Mouse (Mus musculus) embryo, embryonic 10 days (tissue): ENCODE results near the gene Zbtb17.

Experiments used
- DNase-seq: peaks from one replicate; pipeline ENCODE4 v3.0.0-alpha.2; 2015; ENCODE audit warnings: low spot score

Zbtb17 gene

GRCm38 (mm10) chr4:141444451-141445327, at the start of gene Zbtb17:
TSS of gene Zbtb17 (plus strand) at chr4:141444654.
- DNase-seq: peak; percentile 96

- peak; percentile 46 for DNase-seq
Observed at GRCm38 (mm10) chr4:141394751-141395150, 49.7 kb upstream of the Zbtb17 start.

DNA sequence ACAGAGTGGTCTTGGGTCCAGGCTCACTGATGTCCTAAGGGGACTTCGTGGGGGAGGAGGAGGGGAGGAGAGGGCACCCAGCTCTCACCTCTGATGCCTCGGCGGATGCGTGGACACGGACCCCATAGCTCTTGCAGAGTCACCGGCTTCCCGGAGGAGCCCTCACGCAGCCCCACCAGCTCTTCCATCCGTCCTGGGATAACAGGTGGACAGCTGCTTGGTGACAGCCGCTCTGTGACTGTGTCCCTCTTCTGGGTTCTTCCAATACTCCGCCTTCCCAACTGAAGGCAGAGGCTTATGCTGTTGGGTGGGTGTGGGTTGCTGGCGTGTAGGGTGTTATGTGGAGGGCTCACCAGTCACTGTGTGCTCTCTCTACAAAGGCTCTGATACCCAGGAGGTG, 46.6 kb upstream of the Zbtb17 start:
- no peak for DNase-seq

DNA sequence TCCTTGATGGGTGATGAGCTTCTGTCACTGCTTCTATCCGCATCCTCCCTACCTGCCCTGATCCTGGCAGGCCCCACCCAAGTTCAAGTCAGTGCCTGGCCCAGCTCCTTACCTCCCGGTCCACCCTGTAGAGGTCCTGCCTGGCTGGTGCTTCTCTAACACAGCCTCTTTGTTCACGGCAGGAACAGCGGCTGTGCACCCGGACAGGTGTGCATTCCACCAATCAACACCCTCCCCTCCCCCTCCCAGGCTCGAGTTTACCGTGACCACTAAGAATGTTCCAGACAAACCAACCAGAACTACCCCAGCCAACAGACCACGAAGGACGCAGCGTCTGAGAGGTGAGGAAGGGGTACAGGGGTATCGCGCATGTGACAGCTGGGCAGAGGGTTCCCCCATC, 45.9 kb upstream of the Zbtb17 start, which contains the start of gene Clcnka:
Gene Clcnka (minus strand): TSS at position 180 of the 400 bp plus-strand sequence.
- no peak for DNase-seq

- no peak for DNase-seq
Observed at GRCm38 (mm10) chr4:141400171-141400570, 44.3 kb upstream of the Zbtb17 start.

- peak; percentile 91 for DNase-seq
Observed at GRCm38 (mm10) chr4:141404518-141405313, 39.7 kb upstream of the Zbtb17 start.

DNA sequence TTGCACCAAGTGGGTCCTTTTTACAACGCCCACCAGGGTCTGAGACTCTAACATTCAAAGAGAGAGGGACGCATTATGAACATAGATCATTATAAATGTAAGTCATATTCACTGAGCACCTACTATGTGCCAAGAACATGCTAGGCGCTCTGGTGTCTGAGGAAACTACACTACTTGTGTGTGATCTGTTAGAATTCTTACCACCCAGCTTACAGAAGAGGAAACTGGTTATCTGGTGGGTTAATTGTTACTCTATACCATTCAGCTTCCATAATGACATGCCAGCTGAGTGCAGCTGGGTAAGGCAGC, 39.2 kb upstream of the Zbtb17 start:
- DNase-seq: no peak

DNA sequence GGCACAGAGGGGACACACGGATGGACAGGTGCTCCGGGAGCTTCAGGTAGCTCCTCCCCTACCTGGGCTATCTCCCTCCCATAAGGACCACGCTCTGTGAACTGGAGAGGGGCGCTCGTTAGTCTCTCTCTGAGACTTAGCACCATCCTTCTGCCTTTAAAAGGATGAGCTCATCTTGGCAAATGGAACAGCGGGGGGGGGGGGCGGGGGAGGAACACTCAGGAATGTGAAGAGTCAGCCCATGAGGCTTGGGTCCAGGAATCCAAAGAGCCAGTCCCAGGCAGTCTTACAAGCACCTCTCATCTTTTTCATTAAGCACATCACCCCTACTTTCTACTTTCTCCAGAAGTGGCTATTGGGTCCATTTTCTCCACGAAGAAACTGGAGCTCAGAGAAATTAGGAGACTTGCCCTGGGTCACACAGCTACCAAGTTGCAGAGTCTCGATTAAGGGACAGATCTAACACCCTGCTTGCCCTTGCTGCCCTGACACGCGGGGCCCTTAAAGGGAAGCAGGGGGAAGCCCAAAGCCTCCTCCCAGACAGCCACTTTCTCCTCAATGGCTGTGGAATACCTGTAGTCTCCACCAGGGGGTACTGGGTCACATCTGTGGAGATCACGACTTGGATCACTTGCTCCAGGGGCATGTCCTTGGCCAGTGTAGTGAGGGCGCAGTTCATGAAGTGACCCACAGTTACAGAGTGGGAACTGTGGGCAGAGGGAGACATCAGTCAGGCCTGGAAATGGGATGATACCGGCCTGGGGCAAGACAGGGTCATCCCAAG, 37.7 kb upstream of the Zbtb17 start:
- DNase-seq: peak; percentile 26

GRCm38 (mm10) chr4:141408577-141408976, 35.9 kb upstream of the Zbtb17 start:
- no peak for DNase-seq

DNA sequence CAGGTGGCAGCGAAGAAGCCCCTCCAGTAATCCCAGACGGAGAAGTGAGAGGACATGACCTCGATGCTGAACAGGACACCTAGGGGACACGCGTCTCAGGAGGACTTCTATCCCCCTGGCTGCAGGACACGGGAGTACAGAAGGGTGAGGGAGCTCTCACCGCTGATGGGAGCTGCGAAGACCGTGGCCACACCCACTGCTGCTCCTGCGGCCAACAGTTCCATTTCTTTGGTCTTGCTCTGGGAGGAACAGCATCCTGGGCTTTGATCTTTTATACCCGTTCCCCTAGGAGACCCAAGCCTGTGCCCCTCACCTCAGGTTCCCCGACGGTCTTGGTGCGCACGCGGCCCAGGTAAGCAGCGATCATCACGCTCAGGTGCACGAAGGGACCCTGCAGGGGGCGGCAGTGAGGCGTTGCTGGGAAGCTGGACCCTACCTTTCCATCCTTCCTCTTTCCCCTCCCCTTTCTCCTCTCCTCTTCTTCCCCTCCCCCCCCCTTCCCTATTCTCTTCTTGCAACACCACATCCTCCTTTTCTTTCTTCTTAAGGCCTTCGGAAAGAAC, 32.9 kb upstream of the Zbtb17 start:
- no peak for DNase-seq

DNA sequence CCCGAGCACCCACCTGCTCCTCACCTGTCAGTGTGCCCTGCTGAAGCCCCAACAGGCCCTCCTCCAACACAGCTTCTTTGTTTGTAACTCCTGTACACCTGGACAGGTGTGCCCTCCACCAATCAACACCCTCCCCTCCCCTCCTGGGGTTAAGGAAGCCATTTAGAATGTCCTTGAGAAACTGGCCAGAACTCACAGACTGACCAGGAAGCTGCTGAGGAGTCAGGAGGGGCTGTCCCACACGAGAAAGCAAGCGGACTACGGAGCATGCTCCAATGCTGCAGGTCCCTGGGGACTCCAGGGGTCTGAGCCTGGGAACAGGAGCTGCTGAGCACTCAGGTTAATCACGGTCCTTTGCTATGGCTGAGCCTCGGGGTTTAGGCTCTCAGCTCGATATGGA, 28.5 kb upstream of the Zbtb17 start, which contains the start of gene Clcnkb:
Gene Clcnkb (minus strand): TSS at position 91 of the 400 bp plus-strand sequence.
- DNase-seq: no peak

DNA sequence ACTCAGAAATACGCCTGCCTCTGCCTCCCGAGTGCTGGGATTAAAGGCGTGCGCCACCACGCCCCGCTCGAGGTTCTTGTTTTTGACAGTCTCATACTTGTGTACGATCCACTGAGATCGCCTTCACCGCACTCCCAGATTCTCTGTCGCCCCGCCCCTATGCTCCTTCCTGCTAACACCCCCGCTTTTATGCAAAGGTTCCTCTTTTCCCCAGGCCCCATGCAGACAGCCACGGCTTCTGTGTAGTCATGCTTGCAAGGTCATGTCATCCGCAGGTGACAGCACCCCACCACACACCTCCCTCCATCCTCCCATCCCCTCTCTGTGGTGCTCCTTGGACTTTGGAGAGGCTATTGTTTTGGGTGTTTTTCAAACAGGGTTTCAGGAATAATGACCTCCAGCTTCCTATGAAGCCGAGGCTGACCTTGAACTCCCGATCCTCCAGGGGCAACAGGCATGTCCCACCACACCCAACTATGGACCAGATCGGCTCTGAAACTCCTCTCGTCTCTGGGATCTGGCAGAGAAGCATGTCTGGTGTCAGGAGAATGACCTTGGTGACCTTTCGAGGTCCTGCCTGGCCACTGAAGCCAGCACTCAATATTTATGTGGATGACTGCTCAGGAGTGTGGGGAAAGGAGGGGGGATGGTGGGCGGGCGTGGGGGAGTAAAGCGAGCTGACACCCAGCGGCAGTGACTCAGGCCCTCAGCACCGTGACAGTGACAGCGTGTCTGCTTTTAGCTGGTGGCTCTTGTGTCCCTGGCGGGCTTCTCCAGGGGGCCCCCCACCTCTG, 24.9 kb upstream of the Zbtb17 start:
- DNase-seq: peak; percentile 41

DNA sequence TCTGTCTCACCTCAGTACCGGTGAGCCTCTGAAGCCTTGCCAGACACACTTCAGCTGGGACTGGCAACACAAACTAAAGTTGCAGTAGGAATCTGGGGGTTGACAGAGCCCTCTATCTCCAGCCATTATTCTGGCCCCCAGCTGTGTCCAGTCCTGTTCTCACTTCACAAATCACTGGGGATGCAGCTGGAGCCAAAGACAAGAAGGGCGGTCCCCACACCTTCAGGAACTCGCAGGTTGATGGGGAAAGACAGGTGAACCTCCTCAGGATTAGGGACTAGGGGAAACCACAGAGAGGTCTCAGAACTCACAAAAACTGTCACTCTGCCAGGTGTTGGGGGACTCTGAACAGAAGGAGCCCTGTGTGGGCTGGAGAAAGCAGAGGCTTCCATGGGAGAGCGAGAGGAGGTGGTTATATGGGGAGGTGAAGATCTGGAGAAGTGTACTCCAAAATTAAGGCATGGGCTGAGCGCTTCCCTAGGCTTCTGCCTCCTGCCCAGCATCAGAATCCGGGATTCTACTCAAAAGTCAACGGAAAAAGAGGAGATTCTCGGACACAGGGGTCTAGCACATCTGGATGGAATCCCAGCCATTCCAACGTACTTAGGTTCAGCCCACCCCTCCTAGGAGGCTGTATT, 24.1 kb upstream of the Zbtb17 start, which contains the start of gene Hspb7:
Gene Hspb7 (plus strand): TSS at position 588 of the 638 bp plus-strand sequence.
- no peak for DNase-seq

GRCm38 (mm10) chr4:141420886-141421285, 23.6 kb upstream of the Zbtb17 start:
- DNase-seq: no peak

- DNase-seq: no peak
Observed at GRCm38 (mm10) chr4:141421423-141421822, 23.0 kb upstream of the Zbtb17 start.

GRCm38 (mm10) chr4:141422841-141423240, 21.6 kb upstream of the Zbtb17 start:
- no peak for DNase-seq

DNA sequence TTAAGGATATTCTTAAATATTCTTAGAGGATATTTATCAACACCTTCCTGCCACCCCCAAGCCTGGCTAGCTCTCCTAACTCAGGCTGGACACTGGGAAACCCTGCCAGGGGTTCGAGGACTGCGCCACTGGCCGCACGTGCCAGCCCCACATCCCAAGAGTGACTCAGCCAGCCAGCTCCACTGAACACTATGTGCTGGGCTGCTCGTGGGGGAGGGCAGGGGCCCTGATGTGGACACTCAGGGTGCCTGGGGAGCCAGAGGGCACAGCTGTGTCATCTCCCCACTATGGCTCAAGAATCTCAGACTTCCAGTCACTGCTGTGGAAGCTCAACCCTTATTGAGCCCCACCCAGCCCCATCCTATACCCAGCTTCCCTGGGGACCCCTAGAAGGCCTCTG, 21.2 kb upstream of the Zbtb17 start:
- DNase-seq: no peak

- no peak for DNase-seq
Observed at GRCm38 (mm10) chr4:141423691-141424431, 20.6 kb upstream of the Zbtb17 start.
